Mouse (Mus musculus) liver, adult 2 months (tissue): ENCODE measurements at regions not wholly inside any gene's neighbourhood (a gene's known extent, or its start where the extent isn't known, plus 50 kb on each side); places are given as distances from the start of the nearest gene placed in this dataset.

Experiments used
- DNase-seq: peaks from one replicate; pipeline ENCODE4 v3.0.0-alpha.2; 2011; ENCODE audit warnings: low read depth, low spot score; ENCODE audit errors: extremely low read depth
- H3K27ac ChIP-seq: fragments of 200-500 bp; replicated peaks from 2 replicates; pipeline ENCODE4 v1.5.1; 2012; ENCODE audit warnings: low read depth, mild to moderate bottlenecking, control low read depth, inconsistent platforms, low read length; ENCODE audit not compliant: insufficient read depth
- H3K27me3 ChIP-seq: fragments of 200-500 bp; 2 replicates; pipeline ENCODE4 v1.6.1; 2012; ENCODE audit warnings: mild to moderate bottlenecking, moderate library complexity, low read length, inconsistent platforms; ENCODE audit not compliant: control insufficient read depth, insufficient read depth
- H3K36me3 ChIP-seq: fragments of 200-500 bp; 2 replicates; pipeline ENCODE4 v1.6.1; 2012; ENCODE audit warnings: low read length, inconsistent platforms; ENCODE audit not compliant: control insufficient read depth, insufficient read depth
- H3K4me1 ChIP-seq: fragments of 200-500 bp; 2 replicates; pipeline ENCODE4 v1.6.1; 2011; ENCODE audit warnings: low read length; ENCODE audit not compliant: control insufficient read depth, insufficient read depth
- H3K4me3 ChIP-seq: fragments of 200-500 bp; 2 replicates; pipeline ENCODE4 v1.5.1; 2011; ENCODE audit warnings: low read depth, mild to moderate bottlenecking, control low read depth, low read length, moderate library complexity; ENCODE audit not compliant: insufficient read depth
- H3K79me2 ChIP-seq: fragments of 200-500 bp; 2 replicates; pipeline ENCODE4 v1.6.1; 2012; ENCODE audit warnings: inconsistent platforms, mild to moderate bottlenecking, low read length, moderate library complexity; ENCODE audit not compliant: control insufficient read depth, insufficient read depth
- H3K9ac ChIP-seq: fragments of 200-500 bp; 2 replicates; pipeline ENCODE4 v1.6.1; 2012; ENCODE audit warnings: low read depth, mild to moderate bottlenecking, control low read depth, inconsistent platforms, low read length
- CTCF ChIP-seq: fragments of 200-500 bp; IDR thresholded peaks from 2 replicates; pipeline ENCODE4 v1.5.1; 2011; ENCODE audit warnings: low read depth, low read length, control low read depth
- POLR2A ChIP-seq: fragments of 200-500 bp; IDR thresholded peaks from 2 replicates; pipeline ENCODE4 v1.6.1; 2011; ENCODE audit warnings: low read length, control low read depth; ENCODE audit not compliant: insufficient read depth; ENCODE audit errors: extremely low read depth
- WGBS: fragments of 180-500 bp; shearing (Covaris S2); methylation state at CpG from one replicate; pipeline ENCODE4 v1.1.7; 2018; 5-methylcytosine and 5-hydroxymethylcytosine counted together

GRCm38 (mm10) chr9:101416321-101416720 lies 164.7 kb upstream of the Ppp2r3a start:
- Histone ChIP-seq H3K27me3 (no peaks in the 10 kb centered on the region), H3K4me3 (no peak overlapping the region), H3K79me2 (no peaks in the 10 kb centered on the region), H3K27ac (no peak overlapping the region), H3K4me1 (no peaks in the 10 kb centered on the region), H3K36me3 (no peaks in the 10 kb centered on the region), H3K9ac (no peak overlapping the region)
- WGBS: 95% methylated on average over 6 of the region's 6 CpGs
- no peak for DNase-seq
- TF ChIP-seq CTCF (no peak), POLR2A (no peak)

GRCm38 (mm10) chr9:101413071-101413633 lies 161.6 kb upstream of the Ppp2r3a start:
- TF ChIP-seq POLR2A: no peak
- no peak for TF ChIP-seq CTCF
- WGBS: 77% methylated on average over 3 of the region's 3 CpGs
- no peaks in the 10 kb centered on the region for H3K4me1 ChIP-seq
- H3K27me3 ChIP-seq: no peaks in the 10 kb centered on the region
- H3K27ac ChIP-seq: no peak overlapping the region
- H3K79me2 ChIP-seq: no peaks in the 10 kb centered on the region
- H3K36me3 ChIP-seq: no peaks in the 10 kb centered on the region
- no peak overlapping the region for H3K4me3 ChIP-seq
- H3K9ac ChIP-seq: no peak overlapping the region
- DNase-seq: no peak

- no peaks in the 10 kb centered on the region for H3K4me1 ChIP-seq
- H3K27me3 ChIP-seq: no peaks in the 10 kb centered on the region
- TF ChIP-seq CTCF (no peak), POLR2A (no peak)
- H3K36me3 ChIP-seq: no peaks in the 10 kb centered on the region
- H3K9ac ChIP-seq: no peak overlapping the region
- no peak for DNase-seq
- WGBS: 78% methylated on average over 3 of the region's 3 CpGs
- H3K27ac ChIP-seq: no peak overlapping the region
- no peak overlapping the region for H3K4me3 ChIP-seq
- H3K79me2 ChIP-seq: no peaks in the 10 kb centered on the region
These were observed 160.4 kb upstream of the Ppp2r3a start for GRCm38 (mm10) chr9:101411951-101412350.

GRCm38 (mm10) chr9:101411532-101411880 lies 159.9 kb upstream of the Ppp2r3a start:
- Histone ChIP-seq H3K4me1 (no peaks in the 10 kb centered on the region), H3K9ac (no peak overlapping the region), H3K36me3 (no peaks in the 10 kb centered on the region), H3K27me3 (no peaks in the 10 kb centered on the region), H3K4me3 (no peak overlapping the region), H3K27ac (no peak overlapping the region), H3K79me2 (no peaks in the 10 kb centered on the region)
- 73% methylated on average over 5 of the region's 5 CpGs for WGBS
- TF ChIP-seq POLR2A (no peak), CTCF (no peak)
- no peak for DNase-seq

DNA sequence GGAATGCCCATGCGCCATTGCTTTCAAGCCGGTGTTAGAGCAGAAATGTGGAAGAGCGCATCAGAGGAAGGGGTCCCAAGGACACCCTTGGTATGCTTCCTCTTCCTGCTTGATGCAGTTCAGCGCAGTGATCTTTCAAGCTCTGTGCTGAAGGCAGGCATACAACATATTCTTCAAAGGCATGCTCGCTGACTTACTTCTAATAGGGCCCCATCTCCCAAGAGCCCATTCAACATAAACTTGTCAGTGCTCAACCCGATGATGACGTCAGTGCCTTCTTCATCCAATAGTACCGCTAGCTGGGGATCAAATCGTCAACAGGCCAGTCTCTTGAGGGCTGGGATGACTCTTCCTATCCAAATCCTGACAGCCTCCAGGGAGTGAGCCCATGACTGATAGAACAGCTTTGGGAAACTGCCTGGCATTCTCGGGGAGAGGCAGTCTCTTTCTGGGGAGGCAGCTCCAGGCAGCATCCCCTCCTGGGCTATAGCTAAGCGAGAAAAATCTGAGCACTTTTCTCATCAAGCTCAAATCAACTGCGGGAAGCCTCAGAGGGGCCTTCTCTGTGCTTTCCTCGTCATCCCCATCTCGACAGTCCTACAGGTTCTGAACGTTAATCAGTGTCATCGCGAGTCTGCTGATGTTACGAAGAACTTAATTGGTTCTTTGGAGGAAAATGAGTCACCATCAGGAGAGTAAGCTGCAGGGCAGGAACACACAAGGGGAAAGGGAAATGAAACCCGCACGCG lies 159.4 kb upstream of the Ppp2r3a start:
- no peak for TF ChIP-seq POLR2A
- TF ChIP-seq CTCF: no peak
- DNase-seq: no peak
- Histone ChIP-seq H3K36me3 (no peaks in the 10 kb centered on the region), H3K79me2 (no peaks in the 10 kb centered on the region), H3K4me3 (no peak overlapping the region), H3K9ac (no peak overlapping the region), H3K4me1 (no peaks in the 10 kb centered on the region), H3K27me3 (no peaks in the 10 kb centered on the region), H3K27ac (no peak overlapping the region)
- WGBS: 77% methylated on average over 21 of the region's 21 CpGs

DNA sequence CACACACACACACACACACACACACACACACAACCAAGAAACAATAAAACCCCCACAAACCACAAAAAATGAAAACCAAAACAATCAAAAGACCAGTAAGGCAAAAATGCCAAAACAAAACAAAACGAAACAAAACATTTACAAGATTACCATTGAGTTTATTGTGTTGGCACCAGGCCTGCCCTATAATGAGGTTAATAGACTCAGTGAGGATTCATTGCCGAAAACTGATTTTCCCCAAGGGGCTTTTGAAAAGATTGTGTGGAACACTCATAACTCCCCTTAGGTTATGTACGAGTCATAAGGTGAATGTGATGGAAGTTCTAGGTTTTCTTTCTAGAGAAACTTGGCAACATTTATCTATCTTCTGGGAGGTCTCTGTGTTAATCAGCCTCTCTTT lies 158.8 kb upstream of the Ppp2r3a start:
- WGBS: 87% methylated on average over 3 of the region's 3 CpGs
- Histone ChIP-seq H3K4me1 (no peaks in the 10 kb centered on the region), H3K9ac (no peak overlapping the region), H3K36me3 (no peaks in the 10 kb centered on the region), H3K27ac (no peak overlapping the region), H3K79me2 (no peaks in the 10 kb centered on the region), H3K4me3 (no peak overlapping the region), H3K27me3 (no peaks in the 10 kb centered on the region)
- TF ChIP-seq POLR2A (no peak), CTCF (no peak)
- DNase-seq: no peak
